Mouse (Mus musculus) R1 (cell line): ENCODE results near the gene Lbx2.

ENCODE experiments used
- DNase-seq: peaks from one replicate; pipeline ENCODE4 v3.0.0-alpha.2; 2018; ENCODE audit warnings: low read depth, low spot score

Lbx2 gene

DNA sequence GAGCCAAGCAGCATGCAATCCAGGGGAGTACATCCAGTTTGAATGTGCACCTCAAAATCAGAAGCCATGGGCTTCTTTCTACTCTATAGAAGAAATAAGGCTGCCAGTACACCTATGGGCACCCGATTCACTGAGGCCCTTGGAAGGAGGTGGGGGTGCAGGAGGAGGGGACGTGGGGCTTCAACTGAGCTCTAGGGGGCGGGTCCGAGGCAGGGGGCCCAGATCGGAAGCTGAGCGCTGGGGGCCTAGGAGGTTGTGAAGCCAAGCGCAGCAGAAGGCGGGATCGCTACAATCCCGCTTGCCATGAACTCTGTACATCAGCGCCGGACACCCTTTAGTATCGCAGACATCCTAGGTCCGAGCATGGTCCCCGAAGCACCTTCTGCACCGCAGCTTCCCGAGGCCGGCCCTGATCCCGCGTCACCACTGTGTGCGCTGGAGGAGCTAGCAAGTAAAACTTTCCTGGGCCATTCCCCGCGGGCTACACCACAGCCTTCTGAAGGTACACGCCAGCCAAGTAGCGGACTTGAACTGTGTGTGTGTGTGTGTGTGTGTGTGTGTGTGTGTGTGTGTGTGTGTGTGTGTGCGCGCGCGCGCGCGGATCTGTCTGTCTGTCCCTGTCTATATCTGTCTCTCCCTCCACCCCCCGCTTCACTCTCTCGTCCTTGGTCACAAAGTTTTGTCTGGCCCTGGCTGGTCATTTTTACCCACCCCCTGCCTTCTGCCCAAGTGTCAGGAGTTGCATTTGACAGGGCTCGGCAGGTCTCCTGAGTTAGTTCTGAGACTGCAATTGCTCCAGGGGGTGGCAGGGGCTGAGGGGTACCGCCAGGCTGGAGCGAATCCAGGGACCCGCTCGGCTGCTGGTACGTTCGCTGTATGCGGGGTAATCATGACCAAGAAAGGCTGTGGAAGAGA lies at the start of gene Lbx2:
Gene Lbx2, plus strand, starts transcription at position 247 of the 915 bp plus-strand sequence.
- peak; percentile 31 for DNase-seq

DNA sequence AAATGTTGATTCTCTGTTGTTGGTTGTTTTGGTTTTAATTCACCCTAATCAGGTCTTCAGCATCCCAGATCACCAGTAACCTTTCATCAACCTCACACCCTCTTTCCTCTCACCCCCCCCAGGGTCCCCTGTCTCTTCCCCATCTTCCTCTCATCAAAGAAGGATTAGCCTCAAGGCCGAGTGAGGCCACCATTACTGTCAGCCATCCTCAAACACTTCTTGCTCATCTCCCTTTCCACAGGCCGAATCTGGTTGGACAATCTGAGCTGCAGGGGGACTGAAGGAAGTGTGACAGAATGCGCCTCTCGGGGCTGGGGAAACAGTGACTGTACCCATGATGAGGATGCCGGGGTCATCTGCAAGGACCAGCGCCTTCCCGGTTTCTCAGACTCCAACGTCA lies 49.0 kb upstream of the Lbx2 start:
- DNase-seq, result no peak

GRCm38 (mm10) chr6:83038496-83039012 lies 47.6 kb upstream of the Lbx2 start:
- DNase-seq, result peak; percentile 95

DNA sequence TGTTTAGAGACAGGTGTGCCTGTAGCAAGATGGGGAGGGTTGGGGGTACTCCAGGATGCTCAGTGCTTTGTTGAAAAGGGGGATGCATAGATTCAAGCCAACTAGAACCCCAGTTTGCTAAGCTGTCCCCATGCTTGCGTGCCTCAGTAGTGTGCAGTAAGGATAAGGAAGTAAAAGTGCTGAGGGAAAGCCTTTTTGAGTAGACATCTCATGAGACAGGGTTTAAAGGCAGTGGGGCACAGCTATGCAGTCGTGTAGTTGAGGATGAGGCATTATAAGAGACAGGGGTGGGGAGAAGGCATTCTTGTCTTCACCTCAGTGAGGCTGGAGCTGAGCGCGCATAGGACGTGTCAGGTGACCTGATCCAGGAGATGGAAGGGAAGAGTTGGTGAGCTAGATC lies 45.6 kb upstream of the Lbx2 start:
- DNase-seq, result no peak

GRCm38 (mm10) chr6:83043561-83043960 lies 42.6 kb upstream of the Lbx2 start:
- no peak for DNase-seq

DNA sequence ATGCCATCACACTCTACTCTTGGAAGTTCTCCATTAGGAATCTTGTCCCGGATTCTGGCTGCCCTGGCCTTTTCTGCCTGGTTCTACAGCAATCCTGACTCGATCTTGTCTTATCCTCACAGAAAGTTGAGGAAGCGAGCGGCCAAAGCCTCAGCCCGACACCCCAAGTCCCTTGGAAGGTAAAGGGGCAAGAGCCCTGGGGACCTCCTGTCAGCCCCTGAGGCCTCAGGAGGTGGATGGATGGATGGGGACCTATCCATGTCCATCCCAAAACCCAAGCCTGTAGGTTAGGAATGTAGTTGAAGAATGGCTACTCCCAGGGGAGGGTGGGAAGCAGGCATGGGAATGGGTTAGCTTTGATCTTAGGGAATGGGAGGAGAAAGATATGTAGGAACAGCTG lies 42.2 kb upstream of the Lbx2 start:
- no peak for DNase-seq

DNA sequence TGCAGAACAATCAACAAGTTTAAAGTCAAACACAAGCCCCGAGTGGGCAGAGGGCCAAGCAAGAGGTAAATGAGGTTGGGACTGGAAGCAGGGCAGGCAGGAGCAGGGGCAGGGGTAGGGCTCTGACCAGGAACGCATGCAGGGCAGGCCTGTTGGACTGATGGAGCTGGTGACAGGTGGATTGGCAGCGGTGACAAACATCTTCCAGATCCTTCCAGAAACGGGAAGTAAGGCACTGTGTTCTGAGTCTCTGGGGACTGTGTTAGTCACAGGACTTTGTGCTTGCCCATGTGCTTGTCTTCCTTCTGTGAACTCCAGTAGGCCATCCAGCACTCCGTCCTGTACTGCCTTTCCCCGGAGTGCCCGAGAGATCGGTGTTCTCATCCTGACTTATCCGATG lies 41.4 kb upstream of the Lbx2 start:
- DNase-seq, result no peak

DNA sequence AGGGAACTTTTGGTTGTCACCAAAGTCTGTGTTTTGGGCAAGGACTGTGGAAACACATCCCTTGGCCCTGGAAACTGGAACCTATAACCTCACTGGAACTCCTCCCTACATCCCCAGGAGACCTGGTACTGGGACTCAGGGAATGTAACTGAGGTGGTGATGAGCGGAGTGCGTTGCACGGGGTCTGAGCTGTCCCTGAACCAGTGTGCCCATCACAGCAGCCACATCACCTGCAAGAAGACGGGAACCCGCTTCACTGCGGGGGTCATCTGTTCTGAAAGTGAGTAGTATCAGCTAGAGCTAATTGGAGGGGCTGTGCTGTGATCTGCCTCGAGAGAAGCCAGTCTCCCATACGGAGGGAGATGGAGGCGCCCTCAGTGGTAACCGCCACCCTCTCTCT lies 36.8 kb upstream of the Lbx2 start:
- DNase-seq, result no peak

DNA sequence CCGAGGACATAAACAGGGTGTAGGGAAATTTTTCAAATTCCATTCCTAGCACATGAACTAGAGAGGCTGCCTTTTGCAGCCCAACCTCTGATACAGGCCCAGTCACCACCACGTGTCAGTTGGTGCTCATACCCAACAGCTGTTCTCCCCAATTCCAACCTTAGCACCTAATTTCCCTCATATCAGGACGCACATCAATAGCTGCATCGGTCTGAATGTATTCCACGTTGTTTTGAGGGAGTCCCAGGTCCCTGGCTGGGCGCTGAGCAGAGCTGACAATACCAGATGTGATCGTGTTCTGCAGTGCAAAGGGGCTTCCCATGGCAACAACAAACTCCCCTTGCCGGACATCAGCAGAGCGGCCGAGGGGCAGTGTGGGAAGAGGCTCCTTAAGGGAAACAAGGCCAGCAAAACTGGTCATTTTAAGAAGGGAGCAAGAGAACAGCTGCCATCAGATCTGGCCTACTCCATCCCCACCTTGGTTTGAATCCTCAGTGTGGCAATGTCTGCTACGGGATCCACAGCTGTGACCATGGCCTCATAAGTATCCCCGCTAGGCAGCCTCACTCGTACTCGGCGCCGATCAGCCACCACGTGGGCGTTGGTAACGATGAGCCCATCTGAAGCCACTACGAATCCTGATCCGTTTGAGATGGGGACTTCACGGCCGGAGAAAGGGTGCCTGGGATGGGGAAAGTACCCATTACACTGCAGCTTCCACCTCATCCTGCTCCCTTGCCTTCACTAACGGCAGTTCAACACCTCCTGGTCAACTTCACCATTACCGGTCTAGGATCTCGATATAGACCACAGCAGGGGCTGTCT lies 32.8 kb upstream of the Lbx2 start:
- peak; percentile 52 for DNase-seq

DNA sequence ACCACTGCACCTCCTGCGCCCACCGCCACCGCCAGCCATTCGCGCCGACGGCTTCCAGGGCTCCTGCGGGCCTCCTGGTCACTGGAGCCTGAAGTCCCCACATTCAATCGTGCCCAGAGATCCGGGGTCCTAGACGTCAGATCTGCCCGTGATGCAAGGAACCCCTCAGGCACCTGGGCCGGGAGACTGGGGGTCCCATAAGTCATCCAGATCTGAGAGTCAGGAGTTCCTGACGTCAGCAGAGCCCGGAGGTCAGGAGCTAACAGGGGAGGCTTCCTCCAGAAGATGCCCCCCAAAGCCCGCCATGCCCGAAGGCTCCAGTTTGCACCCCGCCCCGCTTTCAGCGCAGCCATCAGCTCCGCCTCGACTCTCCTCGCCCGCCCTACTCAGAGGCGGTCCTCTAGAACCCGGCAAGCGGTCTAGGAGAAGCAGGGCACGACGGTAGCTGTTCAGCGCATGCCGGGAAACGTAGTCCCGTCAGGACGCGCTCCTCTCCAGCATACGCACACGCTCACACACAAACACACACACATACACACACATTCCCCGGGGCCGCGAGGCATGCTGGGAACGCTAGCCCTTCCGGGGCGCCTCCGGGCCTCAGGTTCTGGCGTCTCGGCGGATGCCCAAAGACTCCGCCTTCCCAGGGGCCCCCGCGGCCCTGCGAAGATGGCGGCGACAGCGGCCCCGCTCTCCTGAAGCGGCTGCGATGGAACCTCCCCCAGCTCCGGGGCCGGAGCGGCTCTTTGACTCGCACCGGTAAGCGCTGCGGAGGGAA lies 31.9 kb upstream of the Lbx2 start, which contains the start of gene Aup1:
Gene Aup1, plus strand, starts transcription at position 448 of the 778 bp plus-strand sequence.
- DNase-seq, result peak; percentile 98

- peak; percentile 42 for DNase-seq
Measured at GRCm38 (mm10) chr6:83054871-83055431, 31.2 kb upstream of the Lbx2 start, which contains the start of gene Htra2. TSS of gene Htra2 (minus strand) at chr6:83055273.

DNA sequence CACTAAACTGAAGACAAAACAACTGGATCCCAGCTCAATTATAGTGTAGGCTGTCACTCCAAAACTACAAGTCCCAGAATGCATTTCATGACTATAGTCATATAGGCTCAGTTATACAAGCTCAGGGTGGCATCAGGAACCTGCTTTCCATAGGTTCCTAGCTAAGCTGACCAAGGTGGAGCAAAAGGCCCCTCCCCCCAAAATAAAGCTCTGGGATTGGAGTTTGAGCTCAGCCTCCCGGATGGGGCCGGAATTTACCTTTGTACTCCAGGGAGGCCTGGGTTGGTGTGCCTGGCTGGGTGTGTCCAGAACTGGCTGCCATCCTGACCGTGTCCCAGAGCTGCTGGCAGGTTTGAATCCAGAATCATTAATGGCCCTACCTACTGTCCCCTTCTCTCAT lies 28.4 kb upstream of the Lbx2 start, which contains the start of gene Dqx1:
Gene Dqx1, plus strand, starts transcription at position 55 of the 400 bp plus-strand sequence.
- peak; percentile 94 for DNase-seq

DNA sequence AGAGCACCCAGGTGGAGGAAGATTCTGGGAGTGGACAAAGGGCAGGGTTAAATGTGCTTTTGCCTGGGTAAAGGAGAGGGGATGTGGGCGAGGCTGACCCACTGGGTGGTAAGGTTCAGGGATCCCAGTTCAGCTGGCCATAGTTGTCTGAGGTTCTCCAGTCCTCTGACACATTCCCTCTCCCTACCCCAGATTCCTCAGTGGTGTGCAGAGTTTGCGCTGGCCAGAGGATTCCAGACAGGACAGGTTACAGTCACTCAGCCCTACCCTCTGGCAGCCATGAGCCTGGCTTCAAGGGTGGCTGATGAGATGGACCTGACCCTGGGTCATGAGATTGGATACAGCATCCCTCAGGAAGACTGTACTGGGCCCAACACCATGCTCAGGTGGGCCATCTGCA lies 27.4 kb upstream of the Lbx2 start:
- DNase-seq, result no peak

DNA sequence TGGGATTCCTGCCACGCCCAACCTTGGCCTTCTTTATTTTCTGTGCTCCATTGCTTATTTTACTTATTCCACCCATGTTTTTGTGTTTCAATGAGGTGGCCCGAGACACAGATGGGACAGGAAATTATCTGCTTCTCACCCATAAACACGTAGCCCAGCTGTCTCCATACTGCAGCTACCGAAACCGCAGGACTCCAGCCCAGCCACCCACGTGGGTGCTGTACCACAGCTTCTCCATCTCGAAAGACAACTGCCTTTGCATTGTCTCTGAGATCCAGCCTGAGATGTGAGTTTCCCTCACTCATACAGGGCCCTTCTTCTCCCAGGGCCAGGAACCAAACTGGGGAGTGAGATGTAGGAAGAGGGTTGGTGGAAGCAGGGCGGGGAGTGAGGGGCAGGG lies 20.2 kb upstream of the Lbx2 start:
- peak; percentile 18 for DNase-seq

- no peak for DNase-seq
Measured at GRCm38 (mm10) chr6:83066441-83066840, 19.7 kb upstream of the Lbx2 start.

- DNase-seq, result peak; percentile 60
Measured at GRCm38 (mm10) chr6:83068221-83068620, 17.9 kb upstream of the Lbx2 start.

GRCm38 (mm10) chr6:83068706-83069487 lies 17.3 kb upstream of the Lbx2 start:
- DNase-seq, result peak; percentile 38

DNA sequence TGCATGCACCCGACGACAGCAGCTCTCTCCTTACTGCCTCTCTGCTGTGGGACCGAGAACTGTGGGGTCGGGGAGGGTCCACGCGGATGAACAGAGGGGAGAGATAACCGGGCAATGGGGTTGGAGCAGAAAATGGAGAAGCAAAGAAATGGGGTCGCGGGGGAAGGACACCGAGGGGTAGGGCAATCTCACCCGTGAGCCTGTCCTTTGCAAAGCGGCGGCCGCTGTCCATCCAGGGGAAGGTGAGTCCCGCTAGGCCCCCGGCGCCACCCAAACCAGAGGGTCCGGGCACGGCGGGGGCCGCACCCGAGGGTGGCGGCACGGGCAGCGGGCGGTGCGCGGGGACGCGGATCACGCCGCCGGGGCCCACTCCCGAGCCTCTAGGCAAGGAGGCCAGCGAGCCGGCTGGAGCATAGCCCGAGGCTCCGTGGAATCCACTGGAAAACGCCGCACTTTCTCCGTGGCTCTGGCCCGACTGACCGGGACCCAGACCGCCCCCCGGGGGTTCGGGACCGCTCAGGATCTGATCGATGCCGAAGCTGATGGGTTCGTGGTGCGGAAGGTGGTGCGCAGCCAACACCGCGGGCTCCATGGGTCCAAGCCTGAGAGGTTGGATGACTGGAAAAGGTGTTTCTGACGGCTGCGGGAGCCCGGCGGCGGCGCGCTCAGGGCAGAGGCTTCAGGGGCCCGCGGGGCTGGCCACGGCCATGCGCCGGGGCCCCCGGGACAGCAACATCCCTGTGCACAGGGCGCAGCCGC lies 16.5 kb upstream of the Lbx2 start:
- DNase-seq, result peak; percentile 37

GRCm38 (mm10) chr6:83070247-83070310 lies 16.1 kb upstream of the Lbx2 start, which contains the start of gene Tlx2:
TSS of gene Tlx2 (minus strand) at chr6:83070293.
- DNase-seq, result no peak
